Mouse (Mus musculus) inflammation-experienced regulatory T-cells (primary cell): ENCODE data around the gene Crtam. TPM values are rescaled to one million over a fixed set of nuclear protein-coding genes. Genes with fewer than 3 reads are reported as not detected.

Source experiments
- polyA plus RNA-seq, 2 experiments: library from polyadenylated mRNA; unstranded; fragments of 100-300 nt; shearing (Covaris generic); gene quantifications; one replicate each; pipeline ENCODE4 v1.2.1; 2017

The Crtam gene
- 1 to 10 TPM; 1.9 to 4.5 TPM for polyA plus RNA-seq

DNA sequence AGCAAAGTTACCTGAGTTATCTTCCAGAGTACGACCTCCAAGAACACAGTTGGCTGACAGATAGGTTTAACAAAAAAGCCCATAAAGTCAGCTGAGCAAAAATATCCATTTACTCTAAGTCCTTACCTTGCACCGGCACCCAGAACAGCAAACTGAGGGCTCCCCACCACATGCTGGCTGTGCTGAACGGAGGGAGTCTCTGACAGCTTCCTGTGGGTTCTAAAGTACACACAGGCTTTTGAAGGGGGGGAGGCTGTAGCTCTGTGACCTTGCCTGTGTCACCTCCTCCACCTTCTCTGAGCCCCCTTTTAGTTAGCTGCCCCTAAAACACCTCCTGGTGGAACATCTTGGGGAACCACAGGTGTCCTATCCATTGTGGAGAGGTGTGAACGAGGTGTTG is at the start of gene Crtam:
TSS of gene Crtam (minus strand) at position 214 of the 400 bp plus-strand sequence.

DNA sequence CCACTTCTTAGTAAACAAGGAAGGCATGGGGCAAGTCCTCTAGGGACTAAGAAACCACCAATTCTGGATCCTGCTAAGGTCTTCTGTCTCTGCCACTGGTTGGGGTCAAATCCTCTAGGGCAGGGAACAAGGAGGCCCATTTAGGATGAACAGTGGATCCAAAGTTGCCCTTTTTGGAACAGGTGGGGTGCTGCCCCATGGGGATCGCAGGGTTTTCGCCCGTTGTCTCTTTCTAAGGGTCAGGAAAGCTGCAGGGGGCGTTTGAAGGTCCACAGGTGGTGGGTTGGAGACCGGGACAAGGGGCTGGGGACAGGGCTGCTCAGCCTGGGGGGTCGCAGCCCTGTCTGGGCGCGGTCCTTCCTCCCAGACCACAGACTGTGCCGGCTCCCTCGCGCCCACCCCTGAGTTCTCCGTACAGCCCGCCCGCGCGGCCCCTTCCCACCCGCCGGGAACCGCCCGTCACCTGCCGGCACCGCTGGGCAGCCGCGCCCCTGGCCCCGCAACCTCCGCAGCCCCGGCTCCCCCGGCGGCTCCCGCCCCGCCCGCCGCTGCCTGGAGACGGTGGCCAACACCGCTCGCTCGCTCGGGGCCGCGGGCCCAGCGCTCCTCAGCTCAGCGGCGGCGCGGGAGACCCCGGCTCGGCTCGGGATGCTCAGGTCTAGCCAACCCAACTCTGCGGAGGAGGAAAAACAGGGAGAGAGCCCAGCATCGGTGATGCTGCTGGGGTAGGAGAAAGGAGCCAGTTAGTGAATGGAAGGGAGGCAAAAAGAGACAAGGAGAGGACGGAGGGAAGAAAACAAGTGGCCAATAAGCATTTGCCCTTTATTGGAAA is 40.6 kb downstream of the Crtam start, which contains the start of gene Jhy:
TSS of gene Jhy (minus strand) at position 533 of the 832 bp plus-strand sequence.

Other genes with a start within 250 kb of the Crtam start
- 1,000 to 10,000 TPM; 2,017 to 3,187 TPM for gene Hspa8, start 203.6 kb downstream of the Crtam start, polyA plus RNA-seq
- gene Bsx, start 130.5 kb downstream of the Crtam start, polyA plus RNA-seq, result under 1 TPM; 0.08 to 0.87 TPM
- gene Jhy, start 40.5 kb downstream of the Crtam start, polyA plus RNA-seq, result 1 to 10 TPM in 1 of 2 experiments, not detected in 1; 1.2 TPM
- gene Ubash3b, start 157.1 kb upstream of the Crtam start, polyA plus RNA-seq, result 10 to 100 TPM; 25.9 to 43.6 TPM